Mouse (Mus musculus): ENCODE results near the gene Ctsw.
A peak's percentile ranks its signal among the peaks of the same experiment; 100 is the strongest.
"Not testable (repeated sequence)": the region's sequence is repeated elsewhere in the genome, so short reads cannot be mapped to it uniquely, and the experiment has no call there.

Gene Ctsw

GRCm38 (mm10) chr19:5468374-5468773, at the start of gene Ctsw:
Gene Ctsw (minus strand): TSS chr19:5468507.
- no peak for DNase-seq (ENCODE audit: low read depth)

GRCm38 (mm10) chr19:5516906-5517505, 48.7 kb upstream of the Ctsw start:
- no peak for DNase-seq (ENCODE audit: low read depth)

GRCm38 (mm10) chr19:5515840-5516777, 47.8 kb upstream of the Ctsw start:
- no peak for DNase-seq (ENCODE audit: low read depth)

- DNase-seq (ENCODE audit: low read depth) = no peak
These were observed 44.7 kb upstream of the Ctsw start for GRCm38 (mm10) chr19:5513005-5513349.

- no peak for DNase-seq (ENCODE audit: low read depth)
These were observed 44.0 kb upstream of the Ctsw start for GRCm38 (mm10) chr19:5512091-5513004.

- DNase-seq (ENCODE audit: low read depth) = no peak
These were observed 42.8 kb upstream of the Ctsw start for GRCm38 (mm10) chr19:5511074-5511632.

GRCm38 (mm10) chr19:5510031-5511026, 42.0 kb upstream of the Ctsw start, which contains the start of gene Snx32:
Gene Snx32 (minus strand): TSS chr19:5510538.
- peak; percentile 94 for DNase-seq (ENCODE audit: low read depth)

GRCm38 (mm10) chr19:5503687-5504086, 35.4 kb upstream of the Ctsw start, which contains the start of gene 1700020D05Rik:
Gene 1700020D05Rik (minus strand): TSS chr19:5503787.
- DNase-seq (ENCODE audit: low read depth) = no peak

- no peak for DNase-seq (ENCODE audit: low read depth)
These were observed 32.1 kb upstream of the Ctsw start for GRCm38 (mm10) chr19:5500330-5500875.

GRCm38 (mm10) chr19:5496052-5496370, 27.7 kb upstream of the Ctsw start:
- no peak for DNase-seq (ENCODE audit: low read depth)

- DNase-seq (ENCODE audit: low read depth) = no peak
These were observed 27.2 kb upstream of the Ctsw start for GRCm38 (mm10) chr19:5495353-5496051.

- DNase-seq (ENCODE audit: low read depth) = no peak
These were observed 26.0 kb upstream of the Ctsw start for GRCm38 (mm10) chr19:5494314-5494713.

GRCm38 (mm10) chr19:5493301-5493721, 25.0 kb upstream of the Ctsw start:
- not testable (repeated sequence) for DNase-seq (ENCODE audit: low read depth)

GRCm38 (mm10) chr19:5492641-5493040, 24.3 kb upstream of the Ctsw start:
- no peak for DNase-seq (ENCODE audit: low read depth)

GRCm38 (mm10) chr19:5490898-5491708, 22.8 kb upstream of the Ctsw start:
- DNase-seq (ENCODE audit: low read depth) = peak; percentile 85

GRCm38 (mm10) chr19:5490313-5490897, 22.1 kb upstream of the Ctsw start, which contains the start of gene Cfl1:
Gene Cfl1 (plus strand): TSS chr19:5490455.
- peak; percentile 91 for DNase-seq (ENCODE audit: low read depth)

GRCm38 (mm10) chr19:5489721-5490120, 21.4 kb upstream of the Ctsw start:
- not testable (repeated sequence) for DNase-seq (ENCODE audit: low read depth)

GRCm38 (mm10) chr19:5488878-5489571, 20.7 kb upstream of the Ctsw start:
- peak; percentile 98 for DNase-seq (ENCODE audit: low read depth)
